Mouse (Mus musculus): Measurements from ENCODE around the gene Olfr1493-ps1. TPM values are rescaled to one million over a fixed set of nuclear protein-coding genes. Genes with fewer than 3 reads are reported as not detected.

Olfr1493-ps1 gene
- total and polyA plus RNA-seq, 3 experiments = not detected

DNA sequence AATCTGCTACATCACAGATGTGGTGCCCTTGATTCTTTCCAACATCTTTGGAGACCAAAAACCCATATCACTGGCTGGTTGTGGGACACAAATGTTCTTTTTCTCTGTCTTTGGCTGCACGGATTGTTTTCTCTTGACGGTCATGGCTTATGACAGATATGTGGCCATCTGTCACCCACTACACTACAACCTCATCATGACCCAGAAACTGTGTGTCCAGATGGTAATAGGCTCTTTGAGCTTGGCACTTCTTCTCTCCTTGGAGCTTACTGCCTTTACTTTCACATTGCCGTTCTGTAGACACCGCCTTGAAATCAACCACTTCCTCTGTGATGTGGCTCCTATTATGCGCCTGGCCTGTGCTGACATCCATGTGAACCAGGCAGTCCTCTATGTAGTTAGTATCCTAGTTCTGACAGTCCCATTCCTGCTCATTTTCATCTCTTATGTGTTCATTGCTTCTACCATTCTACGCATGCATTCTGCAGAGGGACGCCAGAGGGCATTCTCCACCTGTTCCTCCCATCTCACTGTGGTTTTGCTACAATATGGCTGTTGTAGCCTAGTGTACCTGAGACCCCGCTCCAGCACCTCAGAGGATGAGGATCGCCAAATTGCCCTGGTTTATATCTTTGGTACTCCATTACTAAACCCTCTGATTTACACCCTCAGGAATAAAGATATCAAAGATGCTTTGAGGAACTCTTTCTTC, 45.6 kb downstream of the Olfr1493-ps1 start:
- no peaks in the 10 kb centered on the region for H3K9me3 ChIP-seq (replicated peaks; ENCODE audit: insufficient read depth, low read length)
- H3K4me3 ChIP-seq (ENCODE audit: control insufficient read depth in 1 of 2, insufficient read depth in 1 of 2, low read depth in 2 of 2, low read length in 2 of 2) = no peak overlapping the region
- no peak overlapping the region for H3K9ac ChIP-seq (ENCODE audit: control insufficient read depth, low read depth, low read length, poor library complexity, severe bottlenecking)
- H3K4me1 ChIP-seq (ENCODE audit: control insufficient read depth in 1 of 2, insufficient read depth in 2 of 2, low read length in 2 of 2) = no peaks in the 10 kb centered on the region
- H3K36me3 ChIP-seq (ENCODE audit: control insufficient read depth in 1 of 2, insufficient read depth in 2 of 2, low read length in 2 of 2) = no peaks in the 10 kb centered on the region
- no peak overlapping the region for H3K27ac ChIP-seq (ENCODE audit: control insufficient read depth, low read depth, low read length)
- no peak for DNase-seq (ENCODE audit: low read depth, low spot score)
- no peaks in the 10 kb centered on the region for H3K27me3 ChIP-seq (ENCODE audit: control insufficient read depth in 1 of 2, insufficient read depth in 2 of 2, low read length in 2 of 2)
- no peaks in the 10 kb centered on the region for H3K79me2 ChIP-seq (ENCODE audit: control insufficient read depth, insufficient read depth, low read length, poor library complexity)
- no peak for TF ChIP-seq CHD2 (IDR thresholded peaks at IDR 0.05; ENCODE audit: low read length)
- TF ChIP-seq ZMIZ1 (IDR thresholded peaks at IDR 0.05; ENCODE audit: low read depth, low read length) = no peak
- no peak for TF ChIP-seq USF2 (IDR thresholded peaks at IDR 0.05; ENCODE audit: borderline replicate concordance in 1 of 2, insufficient read depth in 1 of 2, low read depth in 1 of 2, low read length in 2 of 2)
- no peak for TF ChIP-seq GABPA (IDR thresholded peaks at IDR 0.05; ENCODE audit: low read depth, low read length)
- TF ChIP-seq MYB (IDR thresholded peaks at IDR 0.05; ENCODE audit: low read depth, low read length) = no peak
- no peak for TF ChIP-seq SMC3 (IDR thresholded peaks at IDR 0.05; ENCODE audit: low read depth, low read length)
- no peak for TF ChIP-seq TBP (IDR thresholded peaks at IDR 0.05; ENCODE audit: low read depth, low read length)
- TF ChIP-seq RCOR1 (IDR thresholded peaks at IDR 0.05; ENCODE audit: low read depth, low read length) = no peak

DNA sequence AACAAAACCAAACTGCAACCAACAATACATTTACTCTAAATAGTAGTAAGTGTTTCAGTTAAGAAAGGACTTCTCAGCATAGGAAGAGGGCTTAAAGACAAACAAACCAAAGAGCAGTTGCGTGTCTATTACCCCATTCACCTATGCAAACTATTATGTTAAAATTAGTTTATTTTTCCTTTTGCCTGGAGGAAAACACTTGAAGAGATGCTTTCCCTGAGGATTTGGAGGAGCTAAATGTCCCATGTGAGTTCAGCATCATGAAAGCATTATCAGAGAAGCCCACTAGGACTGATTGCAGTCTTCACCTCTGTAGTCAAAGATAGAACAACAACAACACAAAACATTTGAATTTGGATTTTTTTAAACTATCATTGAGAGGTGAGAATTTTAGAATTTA, 54.5 kb downstream of the Olfr1493-ps1 start, which contains the start of gene Olfr1496:
Gene Olfr1496 (plus strand): TSS at position 301 of the 400 bp plus-strand sequence.
- Histone ChIP-seq H3K79me2 (ENCODE audit: control insufficient read depth, insufficient read depth, low read length, poor library complexity) (no peaks in the 10 kb centered on the region), H3K36me3 (ENCODE audit: control insufficient read depth in 1 of 2, insufficient read depth in 2 of 2, low read length in 2 of 2) (no peaks in the 10 kb centered on the region), H3K27me3 (ENCODE audit: control insufficient read depth in 1 of 2, insufficient read depth in 2 of 2, low read length in 2 of 2) (no peaks in the 10 kb centered on the region), H3K27ac (ENCODE audit: control insufficient read depth, low read depth, low read length) (no peak within 1 kb of the TSS), H3K9me3 (replicated peaks; ENCODE audit: insufficient read depth, low read length) (no peaks in the 10 kb centered on the region), H3K9ac (ENCODE audit: control insufficient read depth, low read depth, low read length, poor library complexity, severe bottlenecking) (no peak within 1 kb of the TSS), H3K4me3 (ENCODE audit: control insufficient read depth in 1 of 2, insufficient read depth in 1 of 2, low read depth in 2 of 2, low read length in 2 of 2) (no peak within 1 kb of the TSS), H3K4me1 (ENCODE audit: control insufficient read depth in 1 of 2, insufficient read depth in 2 of 2, low read length in 2 of 2) (no peaks in the 10 kb centered on the region)
- DNase-seq (ENCODE audit: low read depth, low spot score) = no peak
- TF ChIP-seq ELF1 (IDR thresholded peaks at IDR 0.05; ENCODE audit: low read depth, low read length) (no peak), CHD2 (IDR thresholded peaks at IDR 0.05; ENCODE audit: low read length) (no peak), CHD1 (IDR thresholded peaks at IDR 0.05; ENCODE audit: low read depth, low read length) (no peak), ETS1 (IDR thresholded peaks at IDR 0.05; ENCODE audit: low read depth, low read length) (no peak), UBTF (IDR thresholded peaks at IDR 0.05; ENCODE audit: borderline replicate concordance, insufficient read depth, low read depth, low read length) (no peak), MAZ (IDR thresholded peaks at IDR 0.05; ENCODE audit: low read depth, low read length) (no peak), ZKSCAN1 (IDR thresholded peaks at IDR 0.05; ENCODE audit: low read depth, low read length) (no peak), ZC3H11A (IDR thresholded peaks at IDR 0.05; ENCODE audit: low read depth, low read length) (no peak), MAFK (IDR thresholded peaks at IDR 0.05; ENCODE audit: borderline replicate concordance, low read depth, low read length) (no peak), USF2 (IDR thresholded peaks at IDR 0.05; ENCODE audit: borderline replicate concordance in 1 of 2, insufficient read depth in 1 of 2, low read depth in 1 of 2, low read length in 2 of 2) (no peak), RCOR1 (IDR thresholded peaks at IDR 0.05; ENCODE audit: low read depth, low read length) (no peak), ZNF384 (IDR thresholded peaks at IDR 0.05; ENCODE audit: low read depth, low read length) (no peak)

Other genes starting within 250 kb of the Olfr1493-ps1 start
- not detected in 2 replicates for gene Olfr1475, start 243.1 kb upstream of the Olfr1493-ps1 start, total RNA-seq (2012; rRNA removed)
- not detected for gene Olfr1475, start 243.1 kb upstream of the Olfr1493-ps1 start, polyA plus RNA-seq (2012; ENCODE audit: insufficient read depth in 1 of 2, insufficient read length in 2 of 2, low read depth in 1 of 2, low replicate concordance in 2 of 2, missing spikeins in 1 of 2)
- gene Olfr1477, start 222.7 kb upstream of the Olfr1493-ps1 start, total RNA-seq (2012; rRNA removed) = not detected in 2 replicates
- not detected for gene Olfr1477, start 222.7 kb upstream of the Olfr1493-ps1 start, polyA plus RNA-seq (2012; ENCODE audit: insufficient read depth in 1 of 2, insufficient read length in 2 of 2, low read depth in 1 of 2, low replicate concordance in 2 of 2, missing spikeins in 1 of 2)
- gene Olfr1480, start 195.4 kb upstream of the Olfr1493-ps1 start, total RNA-seq (2012; rRNA removed) = not detected in 2 replicates
- not detected for gene Olfr1480, start 195.4 kb upstream of the Olfr1493-ps1 start, polyA plus RNA-seq (2012; ENCODE audit: insufficient read depth in 1 of 2, insufficient read length in 2 of 2, low read depth in 1 of 2, low replicate concordance in 2 of 2, missing spikeins in 1 of 2)
- not detected in 2 replicates for gene Olfr1484, start 139.8 kb upstream of the Olfr1493-ps1 start, total RNA-seq (2012; rRNA removed)
- gene Olfr1484, start 139.8 kb upstream of the Olfr1493-ps1 start, polyA plus RNA-seq (2012; ENCODE audit: insufficient read depth in 1 of 2, insufficient read length in 2 of 2, low read depth in 1 of 2, low replicate concordance in 2 of 2, missing spikeins in 1 of 2) = not detected
- not detected in 2 replicates for gene Olfr1487, start 105.9 kb upstream of the Olfr1493-ps1 start, total RNA-seq (2012; rRNA removed)
- not detected for gene Olfr1487, start 105.9 kb upstream of the Olfr1493-ps1 start, polyA plus RNA-seq (2012; ENCODE audit: insufficient read depth in 1 of 2, insufficient read length in 2 of 2, low read depth in 1 of 2, low replicate concordance in 2 of 2, missing spikeins in 1 of 2)
- not detected in 2 replicates for gene Olfr1489, start 91.7 kb upstream of the Olfr1493-ps1 start, total RNA-seq (2012; rRNA removed)
- gene Olfr1489, start 91.7 kb upstream of the Olfr1493-ps1 start, polyA plus RNA-seq (2012; ENCODE audit: insufficient read depth in 1 of 2, insufficient read length in 2 of 2, low read depth in 1 of 2, low replicate concordance in 2 of 2, missing spikeins in 1 of 2) = not detected
- gene Olfr1490, start 72.2 kb upstream of the Olfr1493-ps1 start, total RNA-seq (2012; rRNA removed) = not detected in 2 replicates
- not detected for gene Olfr1490, start 72.2 kb upstream of the Olfr1493-ps1 start, polyA plus RNA-seq (2012; ENCODE audit: insufficient read depth in 1 of 2, insufficient read length in 2 of 2, low read depth in 1 of 2, low replicate concordance in 2 of 2, missing spikeins in 1 of 2)
- gene Olfr1491, start 26.0 kb upstream of the Olfr1493-ps1 start, total RNA-seq (2012; rRNA removed) = not detected in 2 replicates
- not detected for gene Olfr1491, start 26.0 kb upstream of the Olfr1493-ps1 start, polyA plus RNA-seq (2012; ENCODE audit: insufficient read depth in 1 of 2, insufficient read length in 2 of 2, low read depth in 1 of 2, low replicate concordance in 2 of 2, missing spikeins in 1 of 2)
- not detected in 2 replicates for gene Olfr1494, start 16.4 kb downstream of the Olfr1493-ps1 start, total RNA-seq (2012; rRNA removed)
- not detected for gene Olfr1494, start 16.4 kb downstream of the Olfr1493-ps1 start, polyA plus RNA-seq (2012; ENCODE audit: insufficient read depth in 1 of 2, insufficient read length in 2 of 2, low read depth in 1 of 2, low replicate concordance in 2 of 2, missing spikeins in 1 of 2)
- not detected in 2 replicates for gene Olfr1495, start 41.3 kb downstream of the Olfr1493-ps1 start, total RNA-seq (2012; rRNA removed)
- not detected for gene Olfr1495, start 41.3 kb downstream of the Olfr1493-ps1 start, polyA plus RNA-seq (2012; ENCODE audit: insufficient read depth in 1 of 2, insufficient read length in 2 of 2, low read depth in 1 of 2, low replicate concordance in 2 of 2, missing spikeins in 1 of 2)
- gene Olfr1496, start 54.6 kb downstream of the Olfr1493-ps1 start, total RNA-seq (2012; rRNA removed) = not detected in 2 replicates
- not detected for gene Olfr1496, start 54.6 kb downstream of the Olfr1493-ps1 start, polyA plus RNA-seq (2012; ENCODE audit: insufficient read depth in 1 of 2, insufficient read length in 2 of 2, low read depth in 1 of 2, low replicate concordance in 2 of 2, missing spikeins in 1 of 2)
- not detected in 2 replicates for gene Olfr1497, start 74.9 kb downstream of the Olfr1493-ps1 start, total RNA-seq (2012; rRNA removed)
- gene Olfr1497, start 74.9 kb downstream of the Olfr1493-ps1 start, polyA plus RNA-seq (2012; ENCODE audit: insufficient read depth in 1 of 2, insufficient read length in 2 of 2, low read depth in 1 of 2, low replicate concordance in 2 of 2, missing spikeins in 1 of 2) = not detected
- gene Olfr1499, start 96.2 kb downstream of the Olfr1493-ps1 start, total RNA-seq (2012; rRNA removed) = not detected in 2 replicates
- not detected for gene Olfr1499, start 96.2 kb downstream of the Olfr1493-ps1 start, polyA plus RNA-seq (2012; ENCODE audit: insufficient read depth in 1 of 2, insufficient read length in 2 of 2, low read depth in 1 of 2, low replicate concordance in 2 of 2, missing spikeins in 1 of 2)
- not detected in 2 replicates for gene Olfr1500, start 107.2 kb downstream of the Olfr1493-ps1 start, total RNA-seq (2012; rRNA removed)
- gene Olfr1500, start 107.2 kb downstream of the Olfr1493-ps1 start, polyA plus RNA-seq (2012; ENCODE audit: insufficient read depth in 1 of 2, insufficient read length in 2 of 2, low read depth in 1 of 2, low replicate concordance in 2 of 2, missing spikeins in 1 of 2) = not detected
- not detected in 2 replicates for gene Olfr1501, start 127.4 kb downstream of the Olfr1493-ps1 start, total RNA-seq (2012; rRNA removed)
- not detected for gene Olfr1501, start 127.4 kb downstream of the Olfr1493-ps1 start, polyA plus RNA-seq (2012; ENCODE audit: insufficient read depth in 1 of 2, insufficient read length in 2 of 2, low read depth in 1 of 2, low replicate concordance in 2 of 2, missing spikeins in 1 of 2)
- gene Olfr1502, start 138.5 kb downstream of the Olfr1493-ps1 start, total RNA-seq (2012; rRNA removed) = not detected in 2 replicates
- gene Olfr1502, start 138.5 kb downstream of the Olfr1493-ps1 start, polyA plus RNA-seq (2012; ENCODE audit: insufficient read depth in 1 of 2, insufficient read length in 2 of 2, low read depth in 1 of 2, low replicate concordance in 2 of 2, missing spikeins in 1 of 2) = not detected
- gene Olfr1504, start 174.7 kb downstream of the Olfr1493-ps1 start, total RNA-seq (2012; rRNA removed) = not detected in 2 replicates
- gene Olfr1504, start 174.7 kb downstream of the Olfr1493-ps1 start, polyA plus RNA-seq (2012; ENCODE audit: insufficient read depth in 1 of 2, insufficient read length in 2 of 2, low read depth in 1 of 2, low replicate concordance in 2 of 2, missing spikeins in 1 of 2) = not detected
- not detected in 2 replicates for gene Olfr1505, start 190.3 kb downstream of the Olfr1493-ps1 start, total RNA-seq (2012; rRNA removed)
- under 1 TPM in 1 of 2 experiments, not detected in 1; 0.01 TPM for gene Olfr1505, start 190.3 kb downstream of the Olfr1493-ps1 start, polyA plus RNA-seq (2012; ENCODE audit: insufficient read depth in 1 of 2, insufficient read length in 2 of 2, low read depth in 1 of 2, low replicate concordance in 2 of 2, missing spikeins in 1 of 2)

Data from MEL (cell line).